Mouse (Mus musculus): ENCODE data around the gene Cadm1. TPM values are rescaled to one million over a fixed set of nuclear protein-coding genes. Genes with fewer than 3 reads are reported as not detected.

Cadm1 gene
- total and polyA plus RNA-seq, 3 experiments = 0.14 to 0.31 TPM; not detected in 1

GRCm38 (mm10) chr9:47625621-47626210 is 95.7 kb downstream of the Cadm1 start:
- no peak for TF ChIP-seq TAL1 (IDR thresholded peaks at IDR 0.05; ENCODE audit: low read length)
- TF ChIP-seq ZKSCAN1 (IDR thresholded peaks at IDR 0.05; ENCODE audit: low read depth, low read length) = no peak
- TF ChIP-seq ZNF384 (IDR thresholded peaks at IDR 0.05; ENCODE audit: low read depth, low read length) = no peak
- no peak for TF ChIP-seq ZC3H11A (IDR thresholded peaks at IDR 0.05; ENCODE audit: low read depth, low read length)
- no peak for TF ChIP-seq MXI1 (IDR thresholded peaks at IDR 0.05; ENCODE audit: low read depth, low read length)
- no peak for TF ChIP-seq RCOR1 (IDR thresholded peaks at IDR 0.05; ENCODE audit: low read depth, low read length)
- no peak for TF ChIP-seq MAX (IDR thresholded peaks at IDR 0.05; ENCODE audit: low read length)
- TF ChIP-seq USF1 (IDR thresholded peaks at IDR 0.05; ENCODE audit: low read depth, low read length) = no peak
- no peak for TF ChIP-seq EP300 (IDR thresholded peaks at IDR 0.05; ENCODE audit: low read depth in 1 of 2, low read length in 2 of 2)
- TF ChIP-seq KAT2A (conservative IDR thresholded peaks at IDR 0.05; ENCODE audit: low read depth, low read length) = no peak
- TF ChIP-seq SIN3A (IDR thresholded peaks at IDR 0.05; ENCODE audit: low read length) = no peak
- TF ChIP-seq MYB (IDR thresholded peaks at IDR 0.05; ENCODE audit: low read depth, low read length) = no peak
- TF ChIP-seq ZMIZ1 (IDR thresholded peaks at IDR 0.05; ENCODE audit: low read depth, low read length) = no peak
- H3K4me1 ChIP-seq (ENCODE audit: control insufficient read depth in 1 of 2, insufficient read depth in 2 of 2, low read length in 2 of 2) = no peaks in the 10 kb centered on the region
- no peak overlapping the region for H3K4me3 ChIP-seq (ENCODE audit: control insufficient read depth in 1 of 2, insufficient read depth in 1 of 2, low read depth in 2 of 2, low read length in 2 of 2)
- no peak overlapping the region for H3K27ac ChIP-seq (ENCODE audit: control insufficient read depth, low read depth, low read length)
- H3K79me2 ChIP-seq (ENCODE audit: control insufficient read depth, insufficient read depth, low read length, poor library complexity) = no peaks in the 10 kb centered on the region
- no peaks in the 10 kb centered on the region for H3K9me3 ChIP-seq (replicated peaks; ENCODE audit: insufficient read depth, low read length)
- H3K27me3 ChIP-seq (ENCODE audit: control insufficient read depth in 1 of 2, insufficient read depth in 2 of 2, low read length in 2 of 2) = no peaks in the 10 kb centered on the region; a peak in 1 of 4 replicates
- DNase-seq (ENCODE audit: low read depth, low spot score) = no peak
- H3K36me3 ChIP-seq (ENCODE audit: control insufficient read depth in 1 of 2, insufficient read depth in 2 of 2, low read length in 2 of 2) = no peaks in the 10 kb centered on the region
- H3K9ac ChIP-seq (ENCODE audit: control insufficient read depth, low read depth, low read length, poor library complexity, severe bottlenecking) = no peak overlapping the region

GRCm38 (mm10) chr9:47627966-47628365 is 98.0 kb downstream of the Cadm1 start:
- no peak overlapping the region for H3K4me3 ChIP-seq (ENCODE audit: control insufficient read depth in 1 of 2, insufficient read depth in 1 of 2, low read depth in 2 of 2, low read length in 2 of 2)
- TF ChIP-seq RAD21 (IDR thresholded peaks at IDR 0.05; ENCODE audit: low read depth, low read length) (no peak), JUND (IDR thresholded peaks at IDR 0.05; ENCODE audit: low read depth, low read length) (no peak), NELFE (IDR thresholded peaks at IDR 0.05; ENCODE audit: low read depth, low read length) (no peak), E2F4 (IDR thresholded peaks at IDR 0.05; ENCODE audit: borderline replicate concordance, low read depth, low read length) (no peak), ZMIZ1 (IDR thresholded peaks at IDR 0.05; ENCODE audit: low read depth, low read length) (no peak), GABPA (IDR thresholded peaks at IDR 0.05; ENCODE audit: low read depth, low read length) (no peak), ZNF384 (IDR thresholded peaks at IDR 0.05; ENCODE audit: low read depth, low read length) (no peak), MEF2A (IDR thresholded peaks at IDR 0.05; ENCODE audit: extremely low read depth, insufficient replicate concordance, low read depth, low read length, poor library complexity, severe bottlenecking) (no peak), RCOR1 (IDR thresholded peaks at IDR 0.05; ENCODE audit: low read depth, low read length) (no peak), TAL1 (IDR thresholded peaks at IDR 0.05; ENCODE audit: low read length) (no peak), POLR2AphosphoS5 (IDR thresholded peaks at IDR 0.05; ENCODE audit: borderline replicate concordance, low read depth, low read length) (no peak), ZKSCAN1 (IDR thresholded peaks at IDR 0.05; ENCODE audit: low read depth, low read length) (no peak), TCF12 (IDR thresholded peaks at IDR 0.05; ENCODE audit: low read depth, low read length) (no peak)
- no peak for DNase-seq (ENCODE audit: low read depth, low spot score)

More at GRCm38 (mm10) chr9:47627966-47628365, 98.0 kb downstream of the Cadm1 start:
- H3K27ac ChIP-seq (ENCODE audit: control insufficient read depth, low read depth, low read length) = no peak overlapping the region
- H3K27me3 ChIP-seq (ENCODE audit: control insufficient read depth in 1 of 2, insufficient read depth in 2 of 2, low read length in 2 of 2) = no peaks in the 10 kb centered on the region; a peak in 1 of 4 replicates
- no peak overlapping the region for H3K9ac ChIP-seq (ENCODE audit: control insufficient read depth, low read depth, low read length, poor library complexity, severe bottlenecking)
- H3K4me1 ChIP-seq (ENCODE audit: control insufficient read depth in 1 of 2, insufficient read depth in 2 of 2, low read length in 2 of 2) = no peaks in the 10 kb centered on the region
- H3K79me2 ChIP-seq (ENCODE audit: control insufficient read depth, insufficient read depth, low read length, poor library complexity) = no peaks in the 10 kb centered on the region
- no peaks in the 10 kb centered on the region for H3K9me3 ChIP-seq (replicated peaks; ENCODE audit: insufficient read depth, low read length)
- no peaks in the 10 kb centered on the region for H3K36me3 ChIP-seq (ENCODE audit: control insufficient read depth in 1 of 2, insufficient read depth in 2 of 2, low read length in 2 of 2)
